8 mouse cellular contexts compared by ENCODE assay signal in genomic region chr5:24842274-24843102, GRCm38 (mm10). TPM values are rescaled to one million over a fixed set of nuclear protein-coding genes. Genes with fewer than 3 reads are reported as not detected.
A peak's percentile ranks its signal among the peaks of the same experiment; 100 is the strongest.
DNase-seq lines count a peak whose midpoint lies in the region; ATAC-seq lines count a peak whose summit lies in the region.

Gene Rheb (minus strand): TSS chr5:24842624.

- peak within 1 kb of the TSS; percentile 95 for H3K4me2 ChIP-seq in kidney, embryonic 15.5 days

- no peaks in the 10 kb centered on the region for H3K9me3 ChIP-seq in heart, embryonic 10.5 days
- no peaks in the 10 kb centered on the region for H3K9me3 ChIP-seq in kidney, embryonic 15.5 days (replicated peaks)

- H3K4me3 ChIP-seq in heart, embryonic 10.5 days, result peak within 1 kb of the TSS; percentile 89
- peak within 1 kb of the TSS; percentile 95 for H3K4me3 ChIP-seq in kidney, embryonic 15.5 days (replicated peaks)

- ATAC-seq in erythroblast, adult 5-6 weeks (replicated peaks; ENCODE audit: low FRiP score, poor library complexity, severe bottlenecking), result peak; percentile 88
- peak; percentile 98 for ATAC-seq in kidney, embryonic 15.5 days (replicated peaks; ENCODE audit: low FRiP score)
- ATAC-seq in monocyte, adult 5-6 weeks (replicated peaks; ENCODE audit: insufficient number of reproducible peaks, low FRiP score, low TSS enrichment, poor library complexity, severe bottlenecking), result peak; percentile 87

- H3K27me3 ChIP-seq in heart, embryonic 10.5 days (ENCODE audit: insufficient read depth, poor library complexity, severe bottlenecking), result no peaks in the 10 kb centered on the region
- H3K27me3 ChIP-seq in kidney, embryonic 15.5 days, result no peaks in the 10 kb centered on the region

- peaks cover 34% of the 10 kb centered on the region for H3K4me1 ChIP-seq in heart, embryonic 10.5 days
- peaks cover 42% of the 10 kb centered on the region for H3K4me1 ChIP-seq in kidney, embryonic 15.5 days

- under 1% methylated on average over 92 of the region's 92 CpGs for WGBS in heart, embryonic 10.5 days
- under 1% methylated on average over 72 of the region's 92 CpGs for WGBS in kidney, embryonic 15.5 days

- peak within 1 kb of the TSS; percentile 96 for H3K9ac ChIP-seq in kidney, embryonic 15.5 days

- H3K27ac ChIP-seq in heart, embryonic 10.5 days, result peak within 1 kb of the TSS; percentile 97
- peak within 1 kb of the TSS; percentile 100 for H3K27ac ChIP-seq in kidney, embryonic 15.5 days

- H3K36me3 ChIP-seq in heart, embryonic 10.5 days, result peaks cover 5% of the 10 kb centered on the region; the same call in 1 of the 2 replicates
- H3K36me3 ChIP-seq in kidney, embryonic 15.5 days, result no peaks in the 10 kb centered on the region

- peak; percentile 98 for DNase-seq in B cell, adult 2 months
- DNase-seq in brain, adult 2 months (ENCODE audit: low read depth, low spot score), result peak; percentile 100
- peak; percentile 100 for DNase-seq in heart, embryonic 10.5 days (ENCODE audit: low spot score)
- DNase-seq in liver, result peak; percentile 98
- DNase-seq in spleen, postnatal 4 days (ENCODE audit: low spot score in 2 of 2), result peak; percentile 97

RNA-seq across cellular contexts. Expression of gene Rheb, which starts in this region (rescaled TPM):
- total RNA-seq in erythroblast, adult 5-6 weeks (2015; ENCODE audit: low replicate concordance), result 41.8 and 47.7 TPM in 2 replicates
- total RNA-seq in erythroblast, adult 5-6 weeks (2017; ENCODE audit: low replicate concordance), result 13.9 and 33.6 TPM in 2 replicates
- 219 and 225 TPM in 2 replicates for polyA plus RNA-seq in heart, embryonic 10.5 days (2016; fragmentation: Nextera tagmentation; extraction: Ambion mirVana)
- polyA plus RNA-seq in kidney, embryonic 15.5 days (2015; fragmentation: Nextera tagmentation; extraction: Ambion mirVana), result 204 and 221 TPM in 2 replicates
- 87.8 to 119 TPM (median 116 TPM) in 3 replicates for total RNA-seq in monocyte, adult 5-6 weeks (2017)

Comparison
In these comparisons a context has a peak if more than half of its experiments do, and no peak if none do; other contexts are left out.
1. Peak in every context shown above with its lines: DNase-seq, ATAC-seq, H3K4me3 ChIP-seq and H3K27ac ChIP-seq.